Mouse (Mus musculus) v-Abl transformed pro-B cells (cell line): ENCODE measurements at regions not wholly inside any gene's neighbourhood (a gene's known extent, or its start where the extent isn't known, plus 50 kb on each side); places are given as distances from the start of the nearest gene placed in this dataset.

Source experiments
- in situ Hi-C, 2 experiments: fragments of 400-800 bp; cut with MboI; formaldehyde crosslinking; loops; one replicate each; pipeline ENCODE4 v1.15.1; 2025; ENCODE audit not compliant: unreplicated experiment in 2 of 2

DNA sequence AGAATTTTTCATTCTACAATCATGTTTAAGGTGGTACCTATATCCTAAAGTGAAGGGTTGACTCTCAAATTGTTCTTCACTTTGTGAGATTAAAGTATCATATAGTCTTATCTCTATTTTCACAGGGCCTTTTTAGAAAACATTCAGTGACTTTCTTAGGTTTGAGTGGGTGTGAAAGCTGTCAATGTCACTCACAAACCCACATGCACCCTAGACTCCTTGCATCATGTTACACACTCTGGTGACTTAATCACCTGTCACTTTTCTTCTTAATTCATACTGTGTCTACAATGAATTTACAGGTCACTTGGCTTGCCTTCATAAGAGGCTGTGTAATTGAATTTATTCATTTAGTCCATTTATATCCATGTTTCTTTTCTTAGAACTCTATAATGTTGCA lies 1026.8 kb upstream of the Alcam start:
- in situ Hi-C loops, result no loop called here

DNA sequence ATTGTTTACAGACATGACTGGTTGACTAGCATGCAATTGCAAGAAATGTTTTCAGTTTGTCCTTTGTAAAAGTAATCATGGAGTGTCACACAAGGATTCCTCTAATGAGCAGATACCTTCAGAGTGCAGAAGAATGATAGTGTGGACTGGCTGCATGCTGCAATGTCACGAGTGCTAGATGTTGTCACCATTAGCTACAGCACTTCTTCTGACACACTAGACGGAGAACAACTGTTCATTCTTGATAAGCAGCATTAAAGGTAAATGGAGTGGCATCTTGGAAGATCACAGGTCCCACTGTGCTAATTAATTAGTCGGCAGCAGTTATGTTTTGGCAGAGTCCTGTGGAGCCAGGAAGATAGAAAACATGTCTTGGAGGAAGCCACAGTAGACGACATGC lies 985.6 kb upstream of the Alcam start:
- in situ Hi-C loops, result no loop called here

DNA sequence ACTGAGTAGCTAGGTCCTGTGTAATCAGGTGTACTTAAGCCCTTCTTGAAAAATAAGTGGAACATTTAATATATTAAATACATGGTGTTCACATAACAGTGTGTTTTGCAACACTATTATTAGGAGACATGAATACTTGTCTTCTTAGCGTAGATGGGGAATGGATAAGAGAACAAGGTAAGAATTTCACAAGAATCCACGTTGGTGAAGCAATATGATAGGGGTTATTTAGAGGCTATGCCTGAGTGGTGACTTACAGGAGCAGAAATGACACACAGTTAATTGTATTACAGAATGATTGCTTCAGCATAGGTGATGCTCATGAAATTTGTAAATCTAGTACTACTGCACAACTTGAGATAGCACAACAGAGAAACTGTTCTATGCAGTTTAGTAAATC lies 964.5 kb upstream of the Alcam start:
- in situ Hi-C loops, result no loop called here

DNA sequence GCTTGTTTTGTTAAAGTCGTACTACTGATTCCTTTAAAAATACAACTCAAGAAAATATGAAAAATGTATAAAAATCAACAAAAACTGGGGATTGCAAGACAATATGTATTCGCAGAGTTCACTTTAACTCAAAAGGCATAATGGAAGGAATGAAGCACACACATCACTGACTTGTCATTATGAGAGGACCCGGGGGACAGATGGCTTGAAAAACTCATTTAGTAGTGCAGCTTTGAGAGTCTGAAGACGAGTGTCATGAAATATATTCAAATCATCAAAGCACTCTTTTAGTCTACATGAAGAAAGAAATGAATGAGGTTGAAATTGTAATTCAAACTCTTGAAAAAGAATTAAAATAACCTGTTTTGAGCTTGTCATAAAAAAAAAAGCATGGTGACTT lies 931.3 kb upstream of the Alcam start:
- in situ Hi-C loops, result no loop called here

DNA sequence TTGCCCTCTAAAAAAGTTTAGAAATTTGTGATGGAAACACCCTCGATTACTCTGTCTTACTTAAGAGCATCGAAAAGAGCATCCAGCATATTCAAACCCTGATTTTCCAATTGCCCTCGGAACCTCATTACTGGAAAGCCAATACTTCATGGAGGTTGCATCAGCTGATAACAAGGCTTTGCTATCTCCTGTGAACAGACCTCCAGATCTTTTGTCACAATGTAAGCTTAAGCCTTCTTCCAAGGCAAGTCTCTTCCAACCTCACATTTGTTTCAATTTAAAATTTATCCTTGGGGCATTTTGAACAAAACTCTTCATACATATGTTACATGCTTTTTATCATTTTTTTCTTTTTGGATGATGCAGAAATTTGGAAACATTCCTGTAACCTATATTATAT lies 888.3 kb upstream of the Alcam start:
- in situ Hi-C loops, result no loop called here

DNA sequence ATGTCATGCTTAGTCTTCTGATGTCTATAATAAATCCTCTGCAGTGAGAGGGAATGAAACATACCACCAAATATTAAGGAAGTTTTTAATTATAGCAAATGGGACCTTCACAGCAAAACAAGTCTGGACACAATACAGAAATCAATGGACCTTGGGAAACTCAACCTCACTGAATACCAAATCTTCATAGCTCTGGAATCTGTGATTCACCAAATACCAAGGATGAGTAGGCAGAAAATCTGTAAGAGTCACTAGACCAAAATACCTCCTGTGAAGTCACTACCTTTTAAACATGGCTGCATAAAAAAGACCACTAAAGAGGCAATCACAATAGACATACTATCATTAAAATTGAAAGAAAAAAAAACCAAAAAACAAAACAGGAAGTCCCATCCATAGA lies 872.5 kb upstream of the Alcam start:
- in situ Hi-C loops, result no loop called here

DNA sequence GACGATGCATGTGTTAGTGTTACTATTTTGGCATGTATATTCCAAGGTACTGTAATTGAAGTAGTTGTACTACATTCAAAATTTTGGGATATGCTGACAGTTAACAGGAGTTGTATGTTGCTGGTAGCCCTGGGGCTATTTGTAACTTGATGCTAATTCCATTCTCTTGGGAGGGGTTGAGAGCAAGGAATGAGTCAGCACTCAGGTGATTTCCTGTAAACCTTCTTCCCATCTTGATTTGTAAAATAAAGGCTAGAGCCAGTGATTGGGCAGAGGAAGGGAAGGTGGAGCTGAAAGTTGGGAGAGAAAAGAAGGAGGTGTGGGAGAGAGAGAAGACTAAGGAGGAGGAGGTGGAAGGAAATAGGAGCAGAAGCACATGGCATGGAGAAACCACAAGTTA lies 838.2 kb upstream of the Alcam start:
- in situ Hi-C loops, result no loop called here

DNA sequence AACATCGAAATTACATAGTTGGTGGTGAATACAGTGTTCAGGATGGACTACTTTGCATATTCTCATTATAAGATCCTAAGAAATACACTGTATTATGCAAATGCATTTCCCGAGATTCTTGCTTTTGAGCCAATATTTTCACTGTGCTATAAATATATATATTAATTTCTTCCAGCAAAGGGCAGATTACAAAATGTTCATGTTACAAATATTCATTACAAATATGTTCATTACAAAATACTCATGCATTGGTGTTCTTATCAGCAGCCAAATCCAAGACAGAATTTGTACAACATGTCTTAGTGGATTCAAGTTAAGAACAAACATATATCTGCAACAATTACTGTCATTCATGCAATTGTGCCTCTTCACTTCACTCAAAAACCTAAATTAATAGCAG lies 828.1 kb upstream of the Alcam start:
- in situ Hi-C loops, result no loop called here

DNA sequence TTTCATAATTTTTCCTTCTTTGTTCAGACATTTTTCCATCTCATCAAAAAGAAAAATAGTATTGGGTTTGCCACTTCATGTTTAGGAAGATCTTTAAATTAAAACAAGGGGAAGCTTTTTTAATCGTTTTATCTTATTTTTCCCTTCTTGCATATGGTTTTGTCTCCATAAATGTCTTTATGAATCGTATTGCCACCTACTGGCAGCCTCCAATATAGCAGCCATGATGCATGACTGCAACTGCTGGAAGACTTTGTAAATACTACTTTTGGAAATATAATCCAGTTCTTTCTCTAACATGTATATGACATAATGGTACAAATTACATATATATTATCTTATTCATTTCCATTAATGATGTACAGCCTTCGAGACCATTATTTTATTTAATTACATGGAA lies 812.2 kb upstream of the Alcam start:
- in situ Hi-C loops, result loop anchor here (25.0 kb wide), 2 partner anchors 1054 to 1954 kb away; no protein-coding TSS in a partner anchor

DNA sequence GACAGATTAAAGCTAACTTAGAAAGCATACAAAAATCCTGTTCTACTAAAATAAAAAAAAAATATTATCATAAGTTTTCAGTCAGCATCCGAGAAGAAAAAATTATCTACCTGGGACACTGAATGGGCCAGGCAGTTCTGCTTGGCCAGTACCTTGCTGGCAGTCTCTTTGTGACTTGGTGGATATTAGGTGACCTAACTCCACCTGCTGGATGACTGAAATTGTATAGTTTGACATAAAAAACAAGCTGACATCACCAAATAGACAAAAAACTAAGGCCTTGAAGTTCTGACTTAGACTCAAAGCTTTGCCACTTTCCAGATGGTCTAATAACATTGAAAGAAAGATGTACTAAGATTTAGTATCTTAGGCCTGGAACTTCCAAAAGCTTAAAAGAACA lies 791.5 kb upstream of the Alcam start:
- in situ Hi-C loops, result no loop called here

DNA sequence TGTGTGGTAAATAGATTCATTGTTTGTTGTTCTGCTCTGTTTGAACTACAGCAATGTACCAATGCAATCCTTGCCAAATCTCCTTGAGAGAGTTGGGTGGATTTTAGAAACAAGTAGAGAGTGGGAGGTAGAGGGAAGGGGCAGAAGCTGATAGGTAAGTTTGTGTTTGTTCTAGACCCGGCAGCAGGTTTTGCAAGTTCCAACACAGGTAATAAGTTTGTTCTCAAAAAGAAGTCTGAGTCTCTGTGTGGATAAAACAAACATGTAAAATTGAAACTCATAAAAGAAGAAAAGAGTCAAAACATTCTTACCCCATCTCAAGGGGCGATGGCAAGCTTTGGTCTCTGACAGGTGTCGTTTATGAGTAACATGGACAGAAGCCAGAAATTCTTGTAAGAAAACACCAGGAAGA lies 788.3 kb upstream of the Alcam start:
- in situ Hi-C loops, result no loop called here

DNA sequence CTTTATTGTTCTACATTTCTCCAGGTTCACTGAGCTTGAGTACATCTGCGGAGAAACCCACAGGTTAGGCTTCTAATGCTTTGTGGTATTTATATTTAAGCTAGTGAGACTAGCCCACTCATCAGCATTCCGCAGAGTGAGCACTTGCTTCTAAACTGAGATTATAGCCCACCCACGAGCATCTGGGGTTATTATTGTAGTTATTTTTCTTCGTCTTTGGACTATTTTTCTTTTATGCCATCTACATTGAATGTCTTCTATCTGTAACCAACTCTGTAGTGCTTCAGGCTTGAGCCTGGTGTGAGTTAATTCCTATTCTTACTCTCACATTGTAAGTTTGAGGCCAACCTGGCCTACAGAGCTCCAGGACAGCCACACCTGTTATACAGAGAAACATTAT lies 765.0 kb upstream of the Alcam start:
- in situ Hi-C loops, result loop anchor here in 1 of 2 experiments (5.0 kb wide), 1 partner anchor 52 kb away; no protein-coding TSS in a partner anchor

DNA sequence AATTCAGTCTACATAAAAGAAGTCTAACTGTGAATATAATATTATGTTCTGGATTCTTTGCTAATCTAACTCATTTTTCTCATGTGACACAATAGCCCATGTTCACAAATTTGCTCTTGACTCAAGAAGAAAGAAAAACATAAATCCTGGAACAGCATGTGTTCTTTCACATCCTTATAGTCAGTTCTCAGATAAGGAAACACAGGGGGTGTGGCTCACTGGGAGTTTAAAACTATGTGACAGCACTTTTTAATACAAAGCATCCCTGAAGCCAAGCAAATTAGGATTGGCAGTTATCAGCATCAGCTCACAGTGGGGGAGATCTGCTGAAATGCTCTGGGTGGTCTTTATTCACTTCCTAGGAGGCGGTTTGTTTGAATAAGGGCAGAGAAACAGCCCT lies 747.6 kb upstream of the Alcam start:
- in situ Hi-C loops, result no loop called here

DNA sequence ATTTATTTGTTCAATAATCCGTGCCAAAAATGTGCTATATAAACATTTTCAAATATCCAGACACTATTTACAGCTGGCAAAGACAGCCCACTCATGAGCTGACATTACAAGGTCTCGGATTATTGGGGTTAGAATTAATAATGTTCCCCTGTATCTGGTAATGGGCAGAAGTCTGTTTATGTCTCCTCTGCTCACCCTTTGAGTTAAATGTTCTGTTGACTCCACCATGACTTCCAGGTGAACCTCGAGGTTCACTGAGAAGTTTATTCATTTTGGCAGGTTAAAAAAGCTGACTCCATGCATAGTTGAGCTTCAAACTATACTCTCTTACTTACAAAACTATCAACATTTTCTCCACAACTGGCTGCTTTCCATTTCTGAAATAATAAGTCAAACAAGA lies 732.6 kb upstream of the Alcam start:
- in situ Hi-C loops, result no loop called here

DNA sequence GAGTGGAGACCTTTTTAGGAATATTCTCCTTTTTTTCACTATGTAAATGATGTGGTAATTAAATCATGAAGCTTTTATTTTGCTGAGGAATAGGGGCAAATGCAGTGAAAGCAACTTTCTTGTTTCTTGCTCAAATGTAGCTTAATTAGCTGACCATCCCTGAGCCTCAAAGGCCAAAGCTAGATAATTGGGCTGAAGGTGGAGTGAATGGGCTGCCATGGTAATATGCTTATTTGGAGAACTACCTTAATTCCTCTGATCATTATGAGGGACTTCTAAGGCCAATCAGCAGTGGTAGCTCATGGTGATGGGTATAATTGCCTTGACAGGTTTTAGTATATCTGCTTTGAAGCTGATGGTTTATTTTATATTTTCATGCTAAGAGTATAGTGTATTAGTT lies 702.5 kb upstream of the Alcam start:
- in situ Hi-C loops, result no loop called here

DNA sequence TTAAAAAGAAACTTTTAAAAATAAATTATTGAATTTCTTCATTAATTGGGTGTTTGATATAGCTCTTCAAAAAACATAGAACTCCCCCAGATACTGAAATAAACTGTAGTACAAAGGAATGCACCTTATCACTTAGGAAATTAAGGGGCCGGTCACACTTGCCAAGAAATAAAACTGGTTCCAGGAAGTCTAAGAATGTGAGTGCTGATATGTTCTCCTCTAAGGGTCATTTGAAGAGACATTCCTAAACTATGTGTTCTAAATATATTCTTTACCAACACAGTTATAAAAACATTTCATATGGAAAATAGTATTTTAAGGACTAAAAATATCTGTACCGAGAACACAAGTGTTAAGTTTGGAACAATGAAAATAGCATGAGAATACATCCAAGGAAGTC lies 676.8 kb upstream of the Alcam start:
- in situ Hi-C loops, result no loop called here

DNA sequence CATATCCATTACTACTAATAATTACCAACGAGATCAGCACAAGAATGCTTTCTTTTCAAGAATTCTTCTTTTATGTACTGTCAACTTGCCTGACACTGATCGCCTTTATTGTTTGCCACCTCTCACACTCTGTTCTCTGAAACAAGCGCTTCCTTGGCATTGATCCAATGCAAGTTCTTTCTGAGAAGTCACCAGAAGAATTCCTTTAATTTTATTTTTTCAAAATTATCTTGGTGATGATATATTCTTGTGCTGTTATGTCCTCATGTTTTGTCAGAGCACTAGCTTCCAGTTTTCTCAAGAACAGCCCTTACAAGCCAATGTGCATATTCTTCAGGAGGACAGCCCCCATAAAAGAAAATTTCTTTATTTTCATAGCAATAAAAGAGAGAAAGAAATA lies 654.9 kb upstream of the Alcam start:
- in situ Hi-C loops, result no loop called here

DNA sequence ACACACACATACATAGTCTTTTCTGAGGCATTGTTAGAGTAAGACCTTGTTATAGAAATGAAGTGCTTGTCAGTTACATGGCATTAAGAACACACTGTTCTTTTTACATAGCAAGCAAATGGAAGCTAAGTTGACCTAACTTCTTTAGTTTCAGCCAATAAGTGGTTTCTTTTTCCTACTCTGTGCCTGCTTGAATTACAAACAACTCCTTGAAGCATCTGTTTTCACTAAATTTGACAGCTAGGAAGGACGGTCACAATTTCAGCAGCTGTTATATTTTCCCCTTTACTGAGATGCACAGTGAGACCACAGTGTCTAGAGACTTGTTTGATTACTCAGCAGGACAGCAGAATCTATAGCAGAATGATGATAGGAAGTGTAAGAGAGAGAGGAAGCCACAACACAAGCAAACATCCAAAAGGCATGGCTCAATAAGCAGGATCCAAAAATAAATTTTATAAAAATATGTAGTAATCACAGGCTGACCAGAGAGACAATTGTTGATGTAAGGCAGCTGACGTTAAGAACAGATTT lies 641.6 kb upstream of the Alcam start:
- in situ Hi-C loops, result no loop called here

DNA sequence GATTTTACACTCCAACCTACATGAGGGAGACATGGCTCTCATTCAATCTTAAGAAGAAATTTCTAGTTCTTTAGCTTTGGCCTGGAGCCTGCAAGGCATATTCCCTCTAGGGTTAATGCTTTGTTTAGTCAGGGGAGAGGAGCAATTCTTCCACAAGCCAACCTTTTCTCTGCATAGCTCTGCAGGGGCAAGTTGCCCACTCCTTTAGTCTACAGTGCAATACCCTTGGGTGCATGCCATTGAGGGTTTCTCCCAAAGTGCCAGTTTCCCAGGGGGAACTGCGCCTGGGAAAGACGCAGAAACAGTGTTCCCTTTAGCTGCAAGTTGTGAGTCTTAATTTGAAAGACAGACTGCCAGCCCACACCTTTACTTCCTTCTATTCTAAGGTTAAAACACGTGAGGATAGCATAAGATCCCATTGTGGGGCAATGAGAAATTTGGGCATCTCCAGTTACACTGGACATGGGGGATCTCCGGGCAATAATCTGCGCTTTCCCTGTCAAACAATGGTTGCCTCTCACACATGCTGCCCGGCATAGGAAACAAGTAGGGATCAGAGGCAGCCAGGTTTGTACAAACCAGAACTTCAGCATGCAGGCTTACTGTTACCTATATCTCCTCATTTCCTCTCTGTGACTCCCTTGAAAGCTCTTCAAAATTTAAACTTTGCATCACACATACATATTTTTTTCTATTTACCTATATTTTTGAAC lies 620.1 kb upstream of the Alcam start:
- in situ Hi-C loops, result no loop called here

DNA sequence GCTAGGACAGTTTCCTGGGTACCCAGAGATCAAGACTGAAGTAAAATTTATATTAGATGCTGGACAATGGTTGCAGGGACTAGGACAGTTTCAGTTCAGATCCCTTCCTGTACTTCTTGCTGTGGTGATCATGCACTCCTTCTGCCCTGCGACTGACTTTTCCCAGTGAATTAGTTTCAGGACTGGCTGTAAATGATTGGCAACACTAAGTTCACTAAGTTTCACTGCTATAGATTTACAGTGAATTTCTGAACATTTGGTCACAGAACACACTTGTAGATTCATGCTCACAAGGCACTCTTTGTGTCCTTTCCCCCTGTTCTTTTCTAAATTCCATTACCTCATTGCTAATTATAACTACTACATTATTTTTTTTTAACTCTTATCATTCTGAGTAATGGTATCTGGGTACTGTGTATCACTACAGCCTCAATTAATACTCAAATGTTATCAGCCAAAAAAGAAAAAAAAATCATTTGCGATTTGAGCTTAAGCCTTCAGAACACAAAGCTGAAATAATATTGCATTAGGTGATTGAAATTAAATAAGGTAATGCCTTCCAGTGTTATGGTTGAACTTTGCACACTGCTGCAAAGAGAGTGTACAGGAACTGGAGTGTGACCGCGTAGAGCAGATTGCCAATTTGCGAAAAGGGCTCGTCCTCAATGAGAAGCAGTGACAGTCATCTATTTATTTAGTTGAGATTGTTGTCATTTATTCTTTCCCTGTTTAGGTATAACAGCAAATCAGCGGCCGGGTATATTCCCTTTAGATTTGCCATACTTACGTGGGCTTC lies 618.2 kb upstream of the Alcam start:
- in situ Hi-C loops, result no loop called here

DNA sequence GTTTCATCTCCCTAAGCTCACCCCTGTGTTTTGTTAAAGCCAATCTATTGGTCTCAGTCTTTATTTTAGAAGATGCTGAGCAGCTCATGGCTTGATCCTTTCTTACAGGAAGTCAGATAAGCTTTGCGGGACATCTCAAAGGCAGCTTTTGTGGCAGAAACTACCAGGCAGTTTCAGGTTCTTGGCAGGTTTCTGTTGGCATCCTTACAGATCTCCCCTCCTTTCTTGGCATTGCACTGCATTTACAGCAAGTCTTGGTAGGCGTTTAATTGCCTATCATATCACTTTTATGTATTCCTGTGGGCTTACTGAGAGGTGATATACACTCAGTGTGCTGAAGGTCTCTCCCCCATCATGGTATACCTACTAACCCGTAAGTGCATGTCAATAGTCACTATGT lies 610.3 kb upstream of the Alcam start:
- in situ Hi-C loops, result no loop called here

DNA sequence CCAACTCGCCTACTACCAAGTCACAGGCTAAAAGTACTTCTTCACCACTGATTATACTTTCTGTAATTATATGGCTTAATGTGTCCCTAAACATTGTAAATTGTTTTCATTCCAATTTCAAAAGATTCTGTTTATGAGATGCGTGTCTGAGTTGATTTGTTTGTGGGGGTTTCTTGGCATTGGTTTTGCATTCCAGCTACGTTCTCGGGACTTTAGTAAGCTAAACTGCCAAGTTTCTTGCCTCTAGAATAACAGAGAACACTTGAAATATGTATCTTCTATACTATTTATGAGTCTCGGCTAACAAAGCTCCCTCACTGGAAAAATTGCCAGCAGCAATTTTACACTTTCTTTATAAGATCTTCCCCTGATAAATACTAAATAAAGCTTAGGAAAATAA lies 609.2 kb upstream of the Alcam start:
- in situ Hi-C loops, result no loop called here
